Mouse (Mus musculus) limb, embryonic 14.5 days (tissue): ENCODE measurements around the gene Cdh22. TPM values are rescaled to one million over a fixed set of nuclear protein-coding genes. Genes with fewer than 3 reads are reported as not detected.

Source experiments
- ATAC-seq: fragments of 200-750 bp; cut with Nextera tagmentation; 2 replicates; pipeline ENCODE4 v1.8.0; 2017; ENCODE audit warnings: low read depth, moderate number of reproducible peaks, moderate TSS enrichment; ENCODE audit not compliant: low FRiP score
- DNase-seq: peaks from one replicate; pipeline ENCODE4 v3.0.0-alpha.2; 2015; ENCODE audit warnings: low spot score
- H3K27ac ChIP-seq: fragments of 300-500 bp; sonication (generic); replicated peaks from 2 replicates; pipeline ENCODE4 v1.5.1; 2014; ENCODE audit warnings: low read depth, mild to moderate bottlenecking, low read length, moderate library complexity, mixed read lengths
- H3K27me3 ChIP-seq: fragments of 300-500 bp; sonication (generic); 2 replicates; pipeline ENCODE4 v1.6.1; 2014; ENCODE audit warnings: low read length, mixed read lengths; ENCODE audit not compliant: control insufficient read depth, insufficient read depth
- H3K36me3 ChIP-seq: fragments of 300-500 bp; sonication (generic); 2 replicates; pipeline ENCODE4 v1.6.1; 2014; ENCODE audit warnings: mild to moderate bottlenecking, low read length, moderate library complexity, mixed read lengths; ENCODE audit not compliant: control insufficient read depth, insufficient read depth
- H3K4me1 ChIP-seq: fragments of 300-500 bp; sonication (generic); 2 replicates; pipeline ENCODE4 v1.6.1; 2014; ENCODE audit warnings: antibody characterized with exemption, low read length, mixed read lengths; ENCODE audit not compliant: control insufficient read depth, insufficient read depth
- H3K4me2 ChIP-seq: fragments of 300-500 bp; sonication (generic); replicated peaks from 2 replicates; pipeline ENCODE4 v1.6.1; 2014; ENCODE audit warnings: low read depth, mild to moderate bottlenecking, low read length, moderate library complexity; ENCODE audit not compliant: severe bottlenecking
- H3K4me3 ChIP-seq: fragments of 300-500 bp; sonication (generic); replicated peaks from 2 replicates; pipeline ENCODE4 v1.5.1; 2014; ENCODE audit warnings: low read length
- H3K9ac ChIP-seq: fragments of 300-500 bp; sonication (generic); 2 replicates; pipeline ENCODE4 v1.6.1; 2014; ENCODE audit warnings: mild to moderate bottlenecking, low read depth, low read length, moderate library complexity; ENCODE audit not compliant: severe bottlenecking
- H3K9me3 ChIP-seq: fragments of 300-500 bp; sonication (generic); 2 replicates; pipeline ENCODE4 v1.6.1; 2016; ENCODE audit warnings: low read length; ENCODE audit not compliant: control insufficient read depth
- POLR2A ChIP-seq: fragments of 200-500 bp; IDR thresholded peaks from 2 replicates; pipeline ENCODE4 v1.8.0; 2012; ENCODE audit warnings: inconsistent platforms, mild to moderate bottlenecking, moderate library complexity, borderline replicate concordance; ENCODE audit not compliant: insufficient read depth, insufficient read length; ENCODE audit errors: extremely low read depth
- WGBS: fragments of 180-500 bp; shearing (Covaris S2); extraction: QIAGEN DNeasy Blood & Tissue Kit; methylation state at CpG from one replicate; pipeline ENCODE4 v1.1.7; 2014; 5-methylcytosine and 5-hydroxymethylcytosine counted together
- polyA plus RNA-seq, 2 experiments: library from polyadenylated mRNA; depleted of rRNA in 1 of 2; stranded (reverse) in 1 of 2; unstranded in 1 of 2; fragments of >200 nt; fragmentation: Nextera tagmentation in 1 of 2; extraction: Ambion mirVana in 1 of 2; gene quantifications; 2 replicates each; pipeline versions ENCODE4 v1.2.1 to v1.2.3; 2012 to 2014

The Cdh22 gene
- polyA plus RNA-seq, 2 experiments = 0.30 to 0.40 TPM

DNA sequence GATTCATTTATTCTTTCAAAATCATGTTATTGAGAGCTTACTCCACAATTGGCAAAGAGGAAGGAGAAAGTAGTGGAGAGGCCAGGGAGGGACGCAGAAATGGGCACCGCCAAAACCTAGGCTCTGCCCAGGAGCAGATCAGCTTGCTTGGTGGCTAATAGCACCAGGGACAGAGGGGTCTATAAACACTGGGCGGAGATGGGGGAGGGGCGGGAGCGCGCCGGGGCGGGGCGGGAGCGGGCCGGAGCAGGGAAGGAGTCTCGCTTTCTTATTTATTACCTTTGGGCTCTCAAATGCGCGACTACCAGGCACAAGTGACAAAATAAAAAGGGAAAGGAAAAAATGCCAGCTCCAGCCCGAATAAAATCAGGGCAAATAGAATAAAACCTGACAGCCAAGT is 23.7 kb downstream of the Cdh22 start:
- Histone ChIP-seq H3K4me2 (no peak overlapping the region), H3K9me3 (no peaks in the 10 kb centered on the region), H3K36me3 (no peaks in the 10 kb centered on the region), H3K4me3 (no peak overlapping the region), H3K9ac (no peak overlapping the region), H3K4me1 (peaks cover 8% of the 10 kb centered on the region), H3K27me3 (peaks cover 62% of the 10 kb centered on the region), H3K27ac (no peak overlapping the region)
- under 1% methylated on average over 15 of the region's 15 CpGs for WGBS
- no peak for DNase-seq
- TF ChIP-seq POLR2A = no peak
- no peak for ATAC-seq

DNA sequence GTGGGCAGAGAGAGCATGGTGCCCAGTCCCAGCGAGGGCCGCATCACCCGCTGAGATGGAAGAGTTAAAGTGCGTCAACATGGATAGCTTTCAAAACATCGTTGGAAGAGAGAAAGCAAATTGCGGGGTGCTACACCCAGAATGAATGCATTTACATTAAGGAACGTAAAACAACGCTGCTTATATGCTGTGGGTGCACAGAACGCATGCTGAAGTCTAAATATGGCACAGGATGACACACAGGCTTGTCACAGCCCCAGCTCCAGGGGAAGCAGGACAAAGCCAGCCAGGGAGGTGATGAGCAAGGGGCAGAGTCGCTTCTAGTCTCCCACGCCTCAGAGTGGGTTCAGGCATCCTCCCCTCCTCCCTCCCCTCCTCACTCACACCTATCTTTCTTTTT is 27.0 kb downstream of the Cdh22 start:
- Histone ChIP-seq H3K27me3 (peaks cover 32% of the 10 kb centered on the region), H3K9ac (no peak overlapping the region), H3K9me3 (no peaks in the 10 kb centered on the region), H3K36me3 (no peaks in the 10 kb centered on the region), H3K27ac (no peak overlapping the region), H3K4me1 (peaks cover 3% of the 10 kb centered on the region; the same call in 1 of the 2 replicates), H3K4me2 (no peak overlapping the region), H3K4me3 (no peak overlapping the region)
- DNase-seq (no peak), ATAC-seq (no peak)
- TF ChIP-seq POLR2A = no peak
- WGBS = 74% methylated on average over 11 of the region's 11 CpGs

DNA sequence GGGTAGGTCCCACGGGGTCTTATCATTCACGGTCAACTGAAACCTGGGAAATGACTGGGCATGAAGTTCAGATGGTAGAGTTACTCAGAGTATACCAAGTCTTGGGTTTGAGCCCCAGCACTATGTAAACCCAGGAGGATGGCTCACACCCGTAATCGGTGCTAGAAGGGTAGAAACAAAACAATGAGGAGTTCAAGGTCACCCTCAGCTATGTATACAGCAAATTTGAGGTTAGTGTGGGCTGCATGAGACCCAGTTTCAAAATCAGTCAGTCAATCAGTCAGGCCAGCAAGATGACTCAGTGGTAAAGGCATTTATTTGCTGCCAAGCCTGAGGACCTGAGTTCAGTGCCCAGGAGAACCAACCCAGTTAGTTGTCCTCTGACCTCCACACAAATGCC is 27.6 kb downstream of the Cdh22 start:
- Histone ChIP-seq H3K36me3 (no peaks in the 10 kb centered on the region), H3K27ac (no peak overlapping the region), H3K4me3 (no peak overlapping the region), H3K9ac (no peak overlapping the region), H3K9me3 (no peaks in the 10 kb centered on the region), H3K27me3 (peaks cover 26% of the 10 kb centered on the region), H3K4me1 (peaks cover 9% of the 10 kb centered on the region), H3K4me2 (no peak overlapping the region)
- 85% methylated on average over 4 of the region's 4 CpGs for WGBS
- DNase-seq (no peak), ATAC-seq (no peak)
- no peak for TF ChIP-seq POLR2A

DNA sequence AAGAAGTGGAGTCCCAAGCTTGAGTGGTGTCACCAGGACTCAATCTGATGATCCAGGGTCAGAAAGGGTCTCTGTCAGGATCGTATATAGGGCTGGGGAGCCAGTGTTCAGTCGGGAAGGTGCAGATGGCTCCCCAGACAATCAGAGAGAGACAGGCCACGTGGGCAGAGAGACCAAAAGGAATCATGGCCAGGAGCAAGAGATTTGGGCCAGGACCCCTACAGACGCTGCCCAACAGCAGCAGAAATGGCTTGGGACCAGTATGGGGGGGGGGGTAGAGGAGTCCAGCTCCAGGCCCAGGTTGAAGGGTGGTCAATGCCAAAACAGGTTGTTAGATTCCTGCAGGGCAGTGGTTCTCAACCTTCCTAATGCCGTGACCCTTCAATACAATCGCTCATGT is 29.2 kb downstream of the Cdh22 start:
- no peaks in the 10 kb centered on the region for H3K36me3 ChIP-seq
- WGBS = 65% methylated on average over 6 of the region's 6 CpGs
- H3K9me3 ChIP-seq = no peaks in the 10 kb centered on the region
- H3K4me2 ChIP-seq = no peak overlapping the region
- no peak for TF ChIP-seq POLR2A
- ATAC-seq (no peak), DNase-seq (no peak)
- no peak overlapping the region for H3K9ac ChIP-seq
- peaks cover 15% of the 10 kb centered on the region for H3K4me1 ChIP-seq
- H3K27me3 ChIP-seq = peaks cover 10% of the 10 kb centered on the region
- H3K4me3 ChIP-seq = no peak overlapping the region
- no peak overlapping the region for H3K27ac ChIP-seq

DNA sequence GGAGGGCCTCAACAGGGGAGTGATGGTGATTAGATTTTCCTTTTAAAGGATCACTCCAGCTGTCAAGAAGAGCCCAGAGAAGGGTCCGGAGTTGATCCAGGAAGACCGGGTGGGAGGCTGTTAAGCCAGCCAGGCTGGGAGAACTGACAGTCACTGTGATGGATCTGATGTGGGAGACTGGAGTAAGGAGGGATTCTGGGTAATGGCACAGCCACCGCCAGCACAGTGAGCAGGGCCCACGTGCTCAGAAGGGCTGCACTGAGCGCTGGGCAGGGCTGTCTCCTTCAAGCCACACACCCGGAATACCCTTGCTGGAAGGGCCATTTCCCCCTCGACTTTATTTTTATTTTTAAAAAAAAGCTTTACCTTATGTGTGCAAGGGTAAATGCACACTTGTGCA is 29.7 kb downstream of the Cdh22 start:
- H3K9ac ChIP-seq = no peak overlapping the region
- WGBS = 41% methylated on average over 7 of the region's 7 CpGs
- no peak for ATAC-seq
- TF ChIP-seq POLR2A = no peak
- H3K36me3 ChIP-seq = no peaks in the 10 kb centered on the region
- no peak overlapping the region for H3K4me3 ChIP-seq
- no peaks in the 10 kb centered on the region for H3K9me3 ChIP-seq
- no peak overlapping the region for H3K4me2 ChIP-seq
- DNase-seq = no peak
- H3K27me3 ChIP-seq = 0 out of 2 replicates have a peak, but pooled peaks cover 5% of the 10 kb centered on the region
- no peak overlapping the region for H3K27ac ChIP-seq
- H3K4me1 ChIP-seq = peaks cover 15% of the 10 kb centered on the region
